Mouse (Mus musculus) bone marrow, adult 2 months (tissue): Measurements from ENCODE around the gene Sptbn4.

Experiments used
- CTCF ChIP-seq: fragments of 200-500 bp; IDR thresholded peaks from 2 replicates; pipeline ENCODE4 v1.5.1; 2011; ENCODE audit warnings: low read length, control low read depth; ENCODE audit not compliant: control insufficient read depth, insufficient read depth
- POLR2A ChIP-seq: fragments of 200-500 bp; IDR thresholded peaks from 2 replicates; pipeline ENCODE4 v1.6.1; 2011; ENCODE audit warnings: low read depth, mild to moderate bottlenecking, control low read depth, low read length, borderline replicate concordance; ENCODE audit not compliant: control insufficient read depth

GRCm38 (mm10) chr7:27339519-27339918 is 108.0 kb downstream of the Sptbn4 start:
- no peak for TF ChIP-seq POLR2A
- no peak for TF ChIP-seq CTCF
